Mouse (Mus musculus) CH12.LX (cell line): Measurements from ENCODE around the gene Pdzd3. TPM values are rescaled to one million over a fixed set of nuclear protein-coding genes. Genes with fewer than 3 reads are reported as not detected.

Experiments
- DNase-seq: peaks from one replicate; pipeline ENCODE4 v3.0.0-alpha.2; 2013; ENCODE audit errors: extremely low read depth
- H3K27ac ChIP-seq: 2 replicates; pipeline ENCODE4 v1.5.1; 2012; ENCODE audit warnings: low read depth, mild to moderate bottlenecking, control low read depth, moderate library complexity; ENCODE audit not compliant: insufficient read depth
- H3K27me3 ChIP-seq: replicated peaks from 2 replicates; pipeline ENCODE3; 2012; ENCODE audit warnings: inconsistent platforms
- H3K36me3 ChIP-seq, 2 experiments: replicated peaks in 1 of 2; 2 replicates each; pipeline versions ENCODE3 to v1.6.1; 2012; ENCODE audit warnings: inconsistent platforms in 1 of 2, low read length in 1 of 2, mild to moderate bottlenecking in 1 of 2, mixed read lengths in 1 of 2, moderate library complexity in 1 of 2; ENCODE audit not compliant: control insufficient read depth in 1 of 2, insufficient read depth in 1 of 2
- H3K4me1 ChIP-seq, 2 experiments: 2 replicates each; pipeline ENCODE4 v1.6.1; 2012; ENCODE audit warnings: inconsistent platforms in 1 of 2, moderate library complexity in 1 of 2; ENCODE audit not compliant: insufficient read depth in 2 of 2, control insufficient read depth in 1 of 2
- H3K4me2 ChIP-seq: 2 replicates; pipeline ENCODE4 v1.6.1; 2012; ENCODE audit warnings: low read depth, mild to moderate bottlenecking, control low read depth; ENCODE audit not compliant: poor library complexity, insufficient read depth, severe bottlenecking
- H3K4me3 ChIP-seq, 3 experiments: fragments of 150-350 bp in 1 of 3; sonication (generic) in 1 of 3; replicated peaks in 1 of 3; 2 replicates each; pipeline versions ENCODE3 to v1.5.1; 2011 to 2012; ENCODE audit warnings: low read depth in 2 of 3, low read length in 2 of 3, mild to moderate bottlenecking in 2 of 3, moderate library complexity in 2 of 3, control low read depth in 1 of 3, improper control_type of control experiment in 1 of 3, inconsistent platforms in 1 of 3, mixed read lengths in 1 of 3; ENCODE audit not compliant: poor library complexity in 1 of 3
- H3K79me2 ChIP-seq: replicated peaks from 2 replicates; pipeline ENCODE4 v1.6.1; 2012; ENCODE audit warnings: mild to moderate bottlenecking, moderate library complexity; ENCODE audit not compliant: control insufficient read depth, poor library complexity, insufficient read depth, severe bottlenecking; ENCODE audit errors: extremely low read depth
- H3K9ac ChIP-seq: 2 replicates; pipeline ENCODE4 v1.6.1; 2012; ENCODE audit warnings: low read depth, mild to moderate bottlenecking, control low read depth, moderate library complexity; ENCODE audit not compliant: insufficient read depth
- H3K9me3 ChIP-seq: replicated peaks from 2 replicates; pipeline ENCODE3; 2012; ENCODE audit warnings: low read length, inconsistent platforms, mixed read lengths
- BHLHE40 ChIP-seq: IDR thresholded peaks from 2 replicates; pipeline ENCODE4 v1.6.1; 2011; ENCODE audit warnings: mild to moderate bottlenecking, low read depth, low read length, improper control_type of control experiment
- CHD1 ChIP-seq: IDR thresholded peaks from 2 replicates; pipeline ENCODE4 v1.6.1; 2012; ENCODE audit warnings: low read depth, low read length, improper control_type of control experiment, inconsistent platforms
- CHD2 ChIP-seq: IDR thresholded peaks from 2 replicates; pipeline ENCODE4 v1.6.1; 2011; ENCODE audit warnings: low read length, improper control_type of control experiment
- E2F4 ChIP-seq: IDR thresholded peaks from 2 replicates; pipeline ENCODE4 v1.6.1; 2011; ENCODE audit warnings: low read depth, low read length, improper control_type of control experiment; ENCODE audit not compliant: insufficient replicate concordance
- EP300 ChIP-seq: IDR thresholded peaks from 2 replicates; pipeline ENCODE4 v1.6.1; 2011; ENCODE audit warnings: low read length, improper control_type of control experiment
- ETS1 ChIP-seq: conservative IDR thresholded peaks from 2 replicates; pipeline ENCODE4 v1.6.1; 2012; ENCODE audit warnings: low read depth, mild to moderate bottlenecking, inconsistent platforms, low read length, improper control_type of control experiment, moderate library complexity
- HCFC1 ChIP-seq: IDR thresholded peaks from 2 replicates; pipeline ENCODE4 v1.6.1; 2012; ENCODE audit warnings: low read depth, mild to moderate bottlenecking, inconsistent platforms, low read length, improper control_type of control experiment
- IRF4 ChIP-seq: IDR thresholded peaks from 2 replicates; pipeline ENCODE4 v1.6.1; 2014; ENCODE audit warnings: low read depth, mild to moderate bottlenecking, inconsistent platforms, low read length, improper control_type of control experiment
- JUN ChIP-seq: IDR thresholded peaks from 2 replicates; pipeline ENCODE4 v1.6.1; 2011; ENCODE audit warnings: low read depth, mild to moderate bottlenecking, low read length, improper control_type of control experiment, moderate library complexity; ENCODE audit not compliant: insufficient read depth
- JUND ChIP-seq: conservative IDR thresholded peaks from 2 replicates; pipeline ENCODE4 v1.6.1; 2011; ENCODE audit warnings: low read depth, low read length, improper control_type of control experiment
- KAT2A ChIP-seq: IDR thresholded peaks from 2 replicates; pipeline ENCODE4 v1.6.1; 2012; ENCODE audit warnings: low read length, improper control_type of control experiment, inconsistent platforms; ENCODE audit not compliant: insufficient replicate concordance
- MAFK ChIP-seq: IDR thresholded peaks from 2 replicates; pipeline ENCODE4 v1.6.1; 2011; ENCODE audit warnings: low read length, improper control_type of control experiment; ENCODE audit not compliant: insufficient replicate concordance
- MAX ChIP-seq: IDR thresholded peaks from 2 replicates; pipeline ENCODE4 v1.6.1; 2011; ENCODE audit warnings: low read length, improper control_type of control experiment
- MAZ ChIP-seq: IDR thresholded peaks from 2 replicates; pipeline ENCODE4 v1.6.1; 2012; ENCODE audit warnings: low read depth, mild to moderate bottlenecking, inconsistent platforms, low read length, improper control_type of control experiment, moderate library complexity
- MEF2A ChIP-seq: IDR thresholded peaks from 2 replicates; pipeline ENCODE4 v1.6.1; 2014; ENCODE audit warnings: low read depth, mild to moderate bottlenecking, inconsistent platforms, low read length, improper control_type of control experiment, borderline replicate concordance
- MYC ChIP-seq: IDR thresholded peaks from 2 replicates; pipeline ENCODE4 v1.6.1; 2011; ENCODE audit warnings: low read depth, mild to moderate bottlenecking, improper control_type of control experiment, low read length
- POLR2AphosphoS2 ChIP-seq: IDR thresholded peaks from 2 replicates; pipeline ENCODE4 v1.6.1; 2011; ENCODE audit warnings: low read depth, low read length, improper control_type of control experiment
- SMC3 ChIP-seq: IDR thresholded peaks from 2 replicates; pipeline ENCODE4 v1.6.1; 2011; ENCODE audit warnings: low read depth, low read length, improper control_type of control experiment
- UBTF ChIP-seq: IDR thresholded peaks from 2 replicates; pipeline ENCODE4 v1.6.1; 2012; ENCODE audit warnings: low read depth, mild to moderate bottlenecking, inconsistent platforms, low read length, improper control_type of control experiment, moderate library complexity
- dilution Hi-C: fragments of 300-500 bp; cut with MboI; formaldehyde crosslinking; loops from 2 replicates; pipeline ENCODE4 v1.14.3; 2020; ENCODE audit warnings: low sequenced_read_pairs; ENCODE audit not compliant: extremely low pct_unique_long_range_greater_than_20kb, extremely low pct_ligation_motif_present
- in situ Hi-C: fragments of 300-500 bp; cut with MboI; formaldehyde crosslinking; loops from 3 replicates; pipeline ENCODE4 v1.14.3; 2019; ENCODE audit warnings: low sequenced_read_pairs, low pct_ligation_motif_present, low pct_unique_long_range_greater_than_20kb, mixed read lengths
- polyA plus RNA-seq: library from polyadenylated mRNA; unstranded; fragments of >175 nt; gene quantifications from 2 replicates; pipeline ENCODE4 v1.2.1, GENCODE M21; 2012; ENCODE audit warnings: low read depth; ENCODE audit not compliant: insufficient read length
- total RNA-seq, 2 experiments: library from RNA; depleted of rRNA; stranded (reverse); fragments of 300-350 nt in 1 of 2; fragments of >200 nt in 1 of 2; gene quantifications; 2 replicates each; pipeline ENCODE4 v1.2.3; 2012 to 2014

Pdzd3 gene
- total and polyA plus RNA-seq, 3 experiments = 0.09 to 0.21 (median 0.13) TPM

DNA sequence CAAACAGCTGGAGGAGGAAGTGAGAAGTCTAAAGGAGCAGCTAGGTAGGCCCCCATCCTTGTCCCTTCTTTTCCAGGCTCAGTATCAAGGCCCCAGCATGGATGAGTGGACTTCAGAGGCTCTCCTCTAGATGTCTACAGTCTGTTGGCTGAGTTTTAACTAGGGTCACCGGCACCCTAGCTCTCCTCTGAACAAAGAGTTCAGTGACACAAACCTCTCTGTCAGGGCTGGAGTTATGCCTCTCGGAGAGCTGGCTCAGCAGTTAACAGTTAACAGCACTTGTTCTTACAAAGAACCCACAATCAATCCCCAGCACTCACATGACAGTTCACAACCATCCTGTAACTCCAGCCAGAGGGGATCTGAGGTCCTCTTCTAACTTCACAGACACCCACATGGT, 7.7 kb downstream of the Pdzd3 start:
- Histone ChIP-seq H3K4me3 (no peak overlapping the region), H3K27ac (no peak overlapping the region), H3K79me2 (no peaks in the 10 kb centered on the region), H3K4me2 (no peak overlapping the region), H3K27me3 (no peaks in the 10 kb centered on the region), H3K4me1 (peaks cover 0 to 11% of the 10 kb centered on the region in 2 experiments; a peak in 2 of 4 replicates), H3K9me3 (no peaks in the 10 kb centered on the region), H3K36me3 (no peaks in the 10 kb centered on the region), H3K9ac (no peak overlapping the region)
- in situ Hi-C loops (no loop called here), dilution Hi-C loops (no loop called here)
- no peak for TF ChIP-seq JUN
- no peak for TF ChIP-seq MYC
- TF ChIP-seq SMC3 = no peak
- no peak for TF ChIP-seq HCFC1
- TF ChIP-seq MAFK = no peak
- no peak for TF ChIP-seq MEF2A
- TF ChIP-seq JUND = no peak
- TF ChIP-seq POLR2AphosphoS2 = no peak
- no peak for TF ChIP-seq MAZ
- no peak for TF ChIP-seq BHLHE40
- TF ChIP-seq ETS1 = no peak
- no peak for TF ChIP-seq EP300
- TF ChIP-seq, all 38 proteins: peak for 0
- DNase-seq = no peak

DNA sequence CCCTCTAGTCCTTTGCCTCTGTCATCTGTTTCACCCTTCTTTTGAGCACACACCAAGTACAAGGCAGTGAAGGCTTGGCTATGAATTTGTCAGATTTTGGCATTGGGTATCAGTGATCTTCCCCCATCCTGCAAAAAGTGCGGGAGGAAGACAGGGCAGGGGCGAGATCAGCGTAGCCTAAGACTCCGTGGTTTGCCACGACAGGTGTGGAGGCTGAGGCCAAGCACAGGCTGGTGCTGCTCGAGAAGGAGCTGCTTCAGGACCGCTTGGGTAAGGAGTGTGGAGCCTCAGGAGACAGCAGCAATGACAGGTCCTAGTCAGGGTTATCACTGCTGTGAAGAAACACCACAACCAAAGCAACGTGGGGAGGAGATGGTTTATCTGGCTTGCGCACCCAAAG, 9.9 kb downstream of the Pdzd3 start:
- H3K4me3 ChIP-seq = no peak overlapping the region
- no peaks in the 10 kb centered on the region for H3K79me2 ChIP-seq
- no peaks in the 10 kb centered on the region for H3K27me3 ChIP-seq
- TF ChIP-seq MAX (no peak), HCFC1 (no peak), E2F4 (no peak), CHD2 (no peak), MEF2A (no peak), KAT2A (no peak), UBTF (no peak), SMC3 (no peak), IRF4 (no peak), CHD1 (no peak)
- in situ Hi-C loops = no loop called here
- dilution Hi-C loops = no loop called here
- peaks cover 3 to 32% of the 10 kb centered on the region in 2 experiments; a peak in 2 of 4 replicates for H3K4me1 ChIP-seq
- no peaks in the 10 kb centered on the region for H3K36me3 ChIP-seq
- no peak for DNase-seq
- no peak overlapping the region for H3K9ac ChIP-seq
- H3K4me2 ChIP-seq = no peak overlapping the region
- no peaks in the 10 kb centered on the region for H3K9me3 ChIP-seq
- H3K27ac ChIP-seq = no peak overlapping the region
